Mouse (Mus musculus): ENCODE data around the gene Fam20a. TPM values are rescaled to one million over a fixed set of nuclear protein-coding genes. Genes with fewer than 3 reads are reported as not detected.

Fam20a gene
- total RNA-seq, 2 experiments from 2014 or later, result not detected

GRCm38 (mm10) chr11:109717966-109718895, 3.8 kb downstream of the Fam20a start:
- no peak for ATAC-seq (replicated peaks; ENCODE audit: poor library complexity, severe bottlenecking)

GRCm38 (mm10) chr11:109717448-109717847, 4.6 kb downstream of the Fam20a start:
- ATAC-seq (replicated peaks; ENCODE audit: poor library complexity, severe bottlenecking), result no peak

- ATAC-seq (replicated peaks; ENCODE audit: poor library complexity, severe bottlenecking), result no peak
Measured at GRCm38 (mm10) chr11:109716981-109717380, 5.1 kb downstream of the Fam20a start.

- ATAC-seq (replicated peaks; ENCODE audit: poor library complexity, severe bottlenecking), result no peak
Measured at GRCm38 (mm10) chr11:109715311-109715781, 6.7 kb downstream of the Fam20a start.

- no peak for ATAC-seq (replicated peaks; ENCODE audit: poor library complexity, severe bottlenecking)
Measured at GRCm38 (mm10) chr11:109714341-109715247, 7.5 kb downstream of the Fam20a start.

GRCm38 (mm10) chr11:109709501-109709900, 12.6 kb downstream of the Fam20a start:
- ATAC-seq (replicated peaks; ENCODE audit: poor library complexity, severe bottlenecking), result no peak

GRCm38 (mm10) chr11:109708786-109709185, 13.3 kb downstream of the Fam20a start:
- ATAC-seq (replicated peaks; ENCODE audit: poor library complexity, severe bottlenecking), result no peak

- ATAC-seq (replicated peaks; ENCODE audit: poor library complexity, severe bottlenecking), result no peak
Measured at GRCm38 (mm10) chr11:109707442-109707841, 14.6 kb downstream of the Fam20a start.

GRCm38 (mm10) chr11:109706586-109706985, 15.5 kb downstream of the Fam20a start:
- ATAC-seq (replicated peaks; ENCODE audit: poor library complexity, severe bottlenecking), result no peak

- ATAC-seq (replicated peaks; ENCODE audit: poor library complexity, severe bottlenecking), result peak; percentile 98
Measured at GRCm38 (mm10) chr11:109706055-109706412, 16.0 kb downstream of the Fam20a start.

- no peak for ATAC-seq (replicated peaks; ENCODE audit: poor library complexity, severe bottlenecking)
Measured at GRCm38 (mm10) chr11:109705336-109706054, 16.6 kb downstream of the Fam20a start.

GRCm38 (mm10) chr11:109704311-109705205, 17.5 kb downstream of the Fam20a start:
- no peak for ATAC-seq (replicated peaks; ENCODE audit: poor library complexity, severe bottlenecking)

- ATAC-seq (replicated peaks; ENCODE audit: poor library complexity, severe bottlenecking), result no peak
Measured at GRCm38 (mm10) chr11:109703845-109704244, 18.2 kb downstream of the Fam20a start.

- ATAC-seq (replicated peaks; ENCODE audit: poor library complexity, severe bottlenecking), result no peak
Measured at GRCm38 (mm10) chr11:109702031-109702815, 19.9 kb downstream of the Fam20a start.

GRCm38 (mm10) chr11:109700761-109701160, 21.3 kb downstream of the Fam20a start:
- ATAC-seq (replicated peaks; ENCODE audit: poor library complexity, severe bottlenecking), result no peak

- no peak for ATAC-seq (replicated peaks; ENCODE audit: poor library complexity, severe bottlenecking)
Measured at GRCm38 (mm10) chr11:109699784-109700183, 22.3 kb downstream of the Fam20a start.

- no peak for ATAC-seq (replicated peaks; ENCODE audit: poor library complexity, severe bottlenecking)
Measured at GRCm38 (mm10) chr11:109698740-109699139, 23.3 kb downstream of the Fam20a start.

GRCm38 (mm10) chr11:109697089-109697643, 24.9 kb downstream of the Fam20a start:
- ATAC-seq (replicated peaks; ENCODE audit: poor library complexity, severe bottlenecking), result no peak; the same call in 1 of the 2 replicates
